Mouse (Mus musculus): Measurements from ENCODE around the gene Iba57.
A peak's percentile ranks its signal among the peaks of the same experiment; 100 is the strongest.
"Not testable (repeated sequence)": the region's sequence is repeated elsewhere in the genome, so short reads cannot be mapped to it uniquely, and the experiment has no call there.

Iba57 gene

DNA sequence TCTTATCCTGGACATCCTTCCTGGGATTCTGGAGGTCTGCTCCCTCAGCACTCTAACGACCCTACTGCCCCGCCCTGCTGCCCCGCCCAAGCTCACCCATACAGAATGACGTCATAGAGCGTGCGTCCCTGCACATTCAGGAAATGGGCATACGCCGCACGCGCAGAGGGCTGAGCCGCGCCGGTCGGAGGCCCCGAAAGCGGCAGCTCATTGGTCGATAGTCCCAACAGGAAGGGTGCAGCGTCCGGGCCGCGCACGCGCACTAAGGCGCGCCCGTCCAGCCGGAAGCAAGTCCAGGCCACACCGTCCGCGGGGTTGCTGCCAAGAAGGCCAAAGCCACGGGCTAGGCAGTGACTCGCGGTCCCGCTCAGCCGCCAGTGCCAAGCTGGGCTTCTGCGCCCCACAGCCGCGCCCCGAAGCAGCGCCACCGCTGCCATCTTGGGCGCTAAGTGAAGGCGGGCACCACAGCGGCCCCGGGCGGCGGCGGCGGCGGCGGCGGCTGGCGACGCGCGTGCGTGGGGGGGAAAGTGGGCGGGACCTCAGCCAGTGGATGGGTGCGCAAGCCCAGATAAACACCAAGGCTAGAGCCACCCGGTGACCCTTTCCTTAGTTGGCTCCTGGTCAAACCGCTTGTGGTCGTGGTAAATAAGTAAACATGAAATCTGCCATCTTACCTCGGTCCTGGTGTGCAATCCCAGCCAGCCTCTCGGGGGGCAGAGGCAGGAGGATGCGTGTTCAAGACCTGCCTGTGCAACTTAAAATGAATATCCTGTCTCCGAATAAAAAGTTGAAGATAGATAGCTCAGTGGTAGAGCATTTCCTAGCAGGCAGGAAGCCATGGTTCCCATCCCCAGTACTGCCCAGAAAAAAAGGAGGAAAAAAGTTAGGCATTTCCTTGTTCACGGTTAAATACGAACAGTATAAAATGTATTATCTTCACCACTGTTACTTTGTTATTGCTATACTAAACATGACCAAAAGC lies at the start of gene Iba57:
Iba57 (minus strand) TSS at position 485 of the 982 bp plus-strand sequence.
- DNase-seq (ENCODE audit: low read depth, low spot score), result peak; percentile 99

DNA sequence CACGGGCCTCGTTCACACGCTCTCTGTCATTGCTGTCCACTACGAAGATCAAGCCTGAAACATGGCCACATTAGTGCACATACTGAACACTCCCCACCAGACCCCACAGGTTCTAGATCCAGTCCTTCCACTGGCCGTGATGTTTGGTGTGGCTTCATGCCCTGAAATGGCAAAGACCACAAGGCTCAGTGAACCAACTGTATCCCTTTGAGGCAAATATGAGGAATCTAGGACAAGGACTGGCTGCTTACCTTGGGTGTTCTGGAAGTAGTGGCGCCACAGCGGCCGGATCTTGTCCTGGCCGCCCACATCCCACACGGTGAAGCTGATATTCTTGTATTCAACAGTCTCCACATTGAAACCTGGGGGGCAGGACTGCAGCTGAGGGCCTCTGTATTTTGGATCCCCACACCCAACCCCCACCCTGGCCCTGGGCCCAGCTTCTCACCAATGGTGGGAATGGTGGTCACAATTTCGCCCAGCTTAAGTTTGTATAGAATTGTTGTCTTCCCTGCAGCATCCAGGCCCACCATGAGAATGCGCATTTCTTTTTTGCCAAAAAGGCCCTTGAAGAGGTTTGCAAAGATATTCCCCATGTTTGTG lies 49.5 kb upstream of the Iba57 start:
- DNase-seq (ENCODE audit: low read depth, low spot score), result no peak

DNA sequence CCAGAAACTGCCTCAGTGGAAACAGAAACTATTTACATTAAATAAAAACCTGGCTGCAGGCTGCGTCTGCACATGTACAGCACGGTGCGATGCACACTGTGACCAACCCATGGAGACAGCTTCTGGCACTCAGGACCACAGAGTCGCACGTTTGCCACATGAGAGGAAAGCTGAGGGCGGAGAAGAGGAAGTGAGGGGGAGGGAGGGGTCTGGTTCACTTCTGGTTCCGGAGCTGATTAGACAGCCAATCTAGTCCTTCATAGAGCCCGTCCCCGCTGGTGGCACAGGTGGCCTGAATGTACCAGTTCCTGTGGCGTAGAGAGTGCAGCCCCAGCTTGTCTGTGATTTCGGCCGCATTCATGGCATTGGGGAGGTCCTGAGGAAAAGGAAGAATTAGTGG lies 48.8 kb upstream of the Iba57 start:
- DNase-seq (ENCODE audit: low read depth, low spot score), result not testable (repeated sequence)

DNA sequence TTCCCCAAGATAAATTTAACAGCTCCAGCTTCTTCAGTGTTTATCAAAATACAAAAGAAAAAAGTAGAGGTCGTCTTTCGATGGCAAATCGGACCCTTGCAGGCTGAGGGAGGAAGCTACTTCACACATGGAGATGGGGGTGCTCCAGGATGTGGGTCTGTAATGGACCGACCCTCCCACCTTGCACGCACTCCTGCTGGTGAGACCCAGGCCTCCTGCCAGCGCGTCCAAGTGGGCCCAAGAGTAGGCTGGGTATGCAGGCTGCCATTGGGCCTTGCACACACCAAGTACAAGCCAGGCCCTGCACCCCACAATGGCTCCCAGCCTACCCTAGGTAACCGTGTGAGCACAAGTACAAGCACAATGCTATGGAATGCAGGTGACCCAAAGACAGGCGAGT lies 48.0 kb upstream of the Iba57 start:
- DNase-seq (ENCODE audit: low read depth, low spot score), result not testable (repeated sequence)

DNA sequence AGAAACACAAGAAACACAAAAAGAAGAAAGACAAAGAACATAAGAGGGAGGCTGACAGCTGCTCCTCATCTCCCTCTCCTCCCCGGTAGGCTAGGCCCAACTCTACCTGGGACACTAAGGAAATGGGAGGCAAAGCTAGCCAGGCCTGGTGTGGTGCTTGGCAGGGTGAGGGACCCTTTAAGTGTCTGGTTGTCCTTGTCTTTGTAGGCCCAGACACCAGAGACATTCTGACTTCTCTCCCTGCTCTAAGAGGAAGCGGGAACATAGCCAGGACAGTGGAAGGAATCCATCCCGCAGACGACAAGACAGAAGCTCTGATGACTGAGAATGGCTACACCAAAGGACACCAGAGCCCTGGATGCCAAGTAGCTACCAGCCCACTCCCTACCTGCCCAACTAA lies 46.5 kb upstream of the Iba57 start:
- DNase-seq (ENCODE audit: low read depth, low spot score), result no peak

DNA sequence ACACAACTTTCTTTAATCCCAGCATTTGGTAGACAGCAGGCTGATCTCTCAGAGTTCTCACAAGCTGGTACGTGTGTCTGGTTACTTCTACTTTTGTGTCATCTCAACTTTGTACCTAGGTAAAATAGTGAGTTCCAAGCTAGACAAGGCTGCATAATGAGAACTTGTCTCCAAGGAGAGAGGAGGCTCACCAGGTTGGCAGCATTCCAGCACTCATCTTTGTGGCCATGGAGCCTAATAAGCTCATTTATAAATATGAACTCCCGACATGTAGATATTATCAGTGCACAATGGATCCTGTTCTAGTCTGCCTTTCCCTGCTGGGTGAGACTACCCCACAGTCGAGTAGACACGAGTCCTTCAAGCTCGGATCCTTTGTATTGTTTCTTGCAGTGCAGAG lies 46.0 kb upstream of the Iba57 start:
- DNase-seq (ENCODE audit: low read depth, low spot score), result no peak

DNA sequence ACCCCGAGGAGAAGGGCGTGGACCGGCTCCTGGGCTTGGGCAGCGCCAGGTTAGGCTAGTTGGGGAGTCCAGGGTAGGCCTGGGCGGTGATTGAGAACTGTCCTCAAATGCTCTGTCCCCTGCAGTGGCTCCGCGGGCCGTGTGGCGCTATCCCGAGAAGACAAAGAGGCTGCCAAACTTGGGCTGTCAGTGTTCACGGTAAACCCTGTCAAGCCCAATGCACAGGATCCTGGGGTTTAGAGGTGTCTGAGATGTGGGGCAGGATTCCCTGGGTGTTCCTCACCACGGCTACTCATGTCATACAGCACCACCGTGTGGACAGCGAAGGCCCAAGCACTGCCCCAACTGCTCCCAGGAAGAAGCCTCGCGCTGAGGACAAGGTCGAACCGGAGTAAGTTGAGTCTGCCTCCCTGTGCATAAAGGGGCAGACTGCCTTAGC lies 45.5 kb upstream of the Iba57 start:
- peak; percentile 63 for DNase-seq (ENCODE audit: low read depth, low spot score)

DNA sequence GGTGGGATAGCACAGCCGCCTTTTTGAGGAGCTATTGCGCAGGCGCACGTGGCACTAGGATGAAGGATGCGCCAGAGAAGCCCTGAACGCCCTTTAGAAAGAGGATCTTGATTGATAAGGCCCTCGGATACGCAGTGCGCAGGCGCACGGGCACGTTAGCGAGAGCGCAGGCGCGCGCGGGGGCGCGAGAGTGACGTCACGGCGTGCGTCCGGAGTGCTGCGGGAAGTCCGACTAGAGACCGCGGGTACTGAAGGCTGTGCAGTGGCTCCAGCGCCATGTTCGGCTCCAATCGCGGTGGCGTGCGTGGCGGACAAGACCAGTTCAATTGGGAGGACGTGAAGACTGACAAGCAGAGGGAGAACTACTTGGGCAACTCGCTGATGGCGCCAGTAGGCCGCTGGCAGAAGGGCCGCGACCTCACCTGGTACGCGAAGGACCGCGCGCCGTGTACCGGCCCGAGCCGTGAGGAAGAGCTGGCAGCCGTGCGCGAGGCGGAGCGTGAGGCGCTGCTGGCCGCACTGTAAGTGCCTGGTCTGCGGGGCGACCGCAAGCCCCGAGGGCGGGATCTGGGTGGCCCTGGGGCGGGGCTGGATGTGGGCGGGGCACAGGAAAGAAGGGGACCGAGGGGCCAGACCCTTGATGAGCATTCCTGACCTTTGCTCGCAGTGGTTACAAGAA lies 44.8 kb upstream of the Iba57 start, which contains the start of gene 2310033P09Rik:
2310033P09Rik (plus strand) TSS at position 169 of the 679 bp plus-strand sequence.
- DNase-seq (ENCODE audit: low read depth, low spot score), result peak; percentile 94

DNA sequence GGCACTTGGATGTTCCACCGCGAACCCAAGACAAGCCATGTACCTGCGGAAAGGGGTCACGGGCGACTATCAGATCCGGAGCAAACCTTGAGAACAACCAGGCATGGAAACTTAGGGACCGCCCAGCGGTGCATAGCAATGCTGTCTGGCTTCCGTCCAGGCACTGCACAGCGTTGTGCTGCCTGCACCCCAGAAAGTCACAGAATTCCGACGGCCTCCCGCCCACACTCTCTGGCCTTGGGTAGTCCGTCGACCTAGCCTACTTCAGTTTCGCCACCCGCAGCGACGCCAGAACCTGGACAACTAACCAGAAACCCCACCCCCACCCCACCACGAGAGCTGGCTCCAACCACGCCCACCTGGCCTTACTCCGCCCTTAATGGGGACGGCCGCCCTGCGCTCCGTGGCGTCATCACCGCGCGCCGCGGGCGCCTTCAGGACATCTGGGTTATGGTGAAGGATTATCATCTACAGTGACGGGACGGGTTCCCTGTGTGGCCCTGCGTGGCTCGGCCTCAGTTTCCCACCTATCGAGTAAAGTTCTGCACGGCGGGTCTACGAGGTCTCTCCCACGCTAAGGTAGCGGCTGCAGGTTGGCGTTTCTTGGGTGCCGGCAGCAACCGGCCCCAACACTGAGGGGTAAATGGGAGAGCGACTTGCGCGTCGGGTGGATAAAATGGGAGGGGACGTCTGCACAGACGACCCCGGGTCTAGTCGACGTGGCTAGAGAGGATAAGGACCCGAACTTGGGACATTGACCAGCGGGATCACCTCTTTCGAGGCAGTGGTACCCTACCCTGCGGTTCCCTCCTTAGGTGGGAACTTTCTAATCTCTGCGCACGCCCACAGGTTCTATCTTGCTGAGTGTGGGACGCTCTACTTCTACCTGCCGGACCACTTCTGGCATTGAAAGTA lies 38.8 kb upstream of the Iba57 start, which contains the start of gene Mrpl55:
Mrpl55 (plus strand) TSS at position 406 of the 915 bp plus-strand sequence.
- DNase-seq (ENCODE audit: low read depth, low spot score), result peak; percentile 92

DNA sequence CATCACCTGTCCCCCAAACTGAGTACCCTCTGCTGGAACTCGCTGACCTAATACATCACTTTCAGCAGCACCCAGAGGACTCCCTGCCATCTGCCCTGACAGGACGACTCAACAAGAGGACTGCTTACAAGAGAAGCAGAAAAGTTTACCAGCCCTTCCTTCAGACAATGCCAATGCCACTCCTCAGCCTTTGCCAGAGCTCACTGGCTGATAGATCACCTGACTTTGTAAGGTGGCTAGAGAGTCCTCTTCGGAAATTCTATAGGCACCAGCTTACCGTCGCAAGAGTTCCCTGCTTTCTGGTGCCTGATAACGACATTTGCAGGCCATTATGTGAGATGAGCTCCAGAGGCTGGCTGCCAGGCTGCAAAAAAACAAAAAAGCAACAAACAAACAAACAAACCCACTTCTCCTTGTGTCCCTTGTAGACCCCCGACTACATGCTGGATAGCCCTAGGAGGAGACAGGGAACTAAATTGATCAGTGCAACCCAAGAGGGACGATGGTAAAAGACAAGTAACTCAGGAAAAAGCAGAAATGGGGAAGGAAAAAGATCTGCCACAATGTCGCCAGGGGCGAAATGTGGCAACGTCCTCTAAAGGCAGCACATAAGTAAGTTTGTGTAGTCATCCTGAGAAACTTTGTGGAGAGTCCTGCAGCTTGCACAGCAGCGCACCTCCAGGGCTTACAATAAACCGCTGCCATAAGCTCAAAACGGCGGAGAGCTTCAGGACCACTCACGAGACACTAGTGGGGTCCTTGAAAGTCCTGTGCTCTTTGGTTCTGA lies 37.9 kb upstream of the Iba57 start:
- no peak for DNase-seq (ENCODE audit: low read depth, low spot score)

DNA sequence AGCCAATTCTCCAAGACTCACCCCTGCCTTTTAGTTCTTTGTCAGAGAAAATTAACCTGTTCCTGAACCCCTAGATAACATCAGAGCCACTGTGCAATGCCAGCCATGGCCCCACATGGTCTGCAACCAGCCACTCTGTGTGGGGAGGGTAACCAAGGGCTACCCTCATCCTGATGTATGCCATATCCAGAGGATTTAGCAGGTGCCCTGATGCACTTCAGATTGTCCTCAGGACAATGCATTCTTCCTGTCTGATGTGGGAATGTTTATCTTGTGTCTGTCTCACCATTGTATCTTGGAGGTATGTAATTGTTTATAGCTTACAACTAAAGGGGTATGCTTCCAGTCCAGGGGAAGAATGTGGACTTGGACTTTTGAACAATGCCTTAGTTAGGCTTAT lies 32.7 kb upstream of the Iba57 start:
- DNase-seq (ENCODE audit: low read depth, low spot score), result no peak

DNA sequence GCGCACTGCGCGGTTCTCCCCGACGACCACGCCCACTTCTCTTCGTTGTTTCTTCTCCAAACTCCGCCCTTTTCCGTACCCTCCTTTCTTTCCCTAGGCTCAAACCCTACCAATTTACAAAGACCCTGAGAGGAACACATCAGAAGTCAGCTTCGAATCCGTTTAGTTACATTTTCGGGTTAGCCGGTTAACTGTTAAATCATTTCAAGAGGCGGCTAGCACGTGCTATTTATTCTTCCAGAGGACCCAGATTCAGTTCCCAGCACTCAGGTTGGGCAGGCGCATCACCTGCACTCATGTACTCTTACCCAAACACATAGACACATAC lies 28.5 kb upstream of the Iba57 start, which contains the start of gene Guk1:
Guk1 (minus strand) TSS at position 154 of the 328 bp plus-strand sequence.
- no peak for DNase-seq (ENCODE audit: low read depth, low spot score)

DNA sequence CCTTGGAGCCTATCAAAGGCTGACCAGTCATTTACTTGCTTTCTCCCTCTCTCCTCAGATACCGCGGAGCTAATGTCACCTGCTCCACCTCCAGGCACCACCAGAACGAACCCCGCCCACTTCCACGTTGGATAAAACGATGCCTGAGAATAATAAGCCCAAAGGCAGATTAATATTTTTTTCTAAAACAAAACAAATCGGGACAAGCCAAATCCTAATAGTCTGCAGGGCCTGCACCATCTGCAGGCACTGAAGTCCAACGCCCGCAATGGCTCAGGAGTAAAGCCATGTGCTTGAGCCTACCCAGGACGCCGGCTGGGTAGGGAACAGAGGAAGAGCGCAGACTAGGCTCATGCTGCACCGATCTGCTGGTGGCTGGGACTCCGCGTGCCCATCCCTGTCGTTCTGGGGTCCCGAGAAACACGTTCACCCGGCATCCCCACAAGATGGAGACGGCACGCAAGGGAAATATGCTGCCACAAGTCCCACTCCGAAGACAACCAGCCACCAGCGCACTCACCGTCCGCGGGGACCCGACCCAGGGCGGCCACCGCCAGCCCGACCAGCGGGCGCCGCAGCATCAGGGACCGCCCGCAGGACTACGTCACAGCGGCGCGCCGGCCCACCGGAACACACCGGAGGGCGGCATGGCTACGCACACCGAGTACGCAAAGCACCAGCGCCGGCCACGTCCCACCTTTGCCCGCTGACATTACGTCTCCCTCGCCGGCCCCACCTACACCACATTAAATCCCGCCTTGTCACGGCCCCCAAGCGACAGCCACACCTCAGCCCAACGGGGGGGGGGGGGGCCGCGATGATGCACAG lies 27.9 kb upstream of the Iba57 start:
- peak; percentile 83 for DNase-seq (ENCODE audit: low read depth, low spot score)

DNA sequence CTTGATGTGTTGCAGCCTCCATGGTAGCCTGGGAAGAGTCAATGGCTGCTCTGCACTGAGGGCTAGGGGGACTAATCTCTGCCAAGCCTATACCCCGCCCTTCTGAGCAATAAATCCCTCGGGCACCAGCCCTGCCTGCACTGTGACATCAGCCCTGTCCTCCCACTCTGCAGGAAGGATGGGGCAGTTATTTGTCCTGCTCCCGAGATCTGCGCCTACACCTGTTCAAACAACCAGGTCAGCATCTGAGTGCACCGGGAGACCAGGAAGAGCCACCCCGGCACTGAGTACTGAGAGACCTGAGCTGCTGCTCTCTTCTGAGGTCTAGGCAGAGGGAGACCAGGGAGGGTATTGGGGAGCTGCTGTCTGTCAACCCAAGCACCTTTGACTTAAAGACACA lies 24.2 kb upstream of the Iba57 start:
- DNase-seq (ENCODE audit: low read depth, low spot score), result no peak

DNA sequence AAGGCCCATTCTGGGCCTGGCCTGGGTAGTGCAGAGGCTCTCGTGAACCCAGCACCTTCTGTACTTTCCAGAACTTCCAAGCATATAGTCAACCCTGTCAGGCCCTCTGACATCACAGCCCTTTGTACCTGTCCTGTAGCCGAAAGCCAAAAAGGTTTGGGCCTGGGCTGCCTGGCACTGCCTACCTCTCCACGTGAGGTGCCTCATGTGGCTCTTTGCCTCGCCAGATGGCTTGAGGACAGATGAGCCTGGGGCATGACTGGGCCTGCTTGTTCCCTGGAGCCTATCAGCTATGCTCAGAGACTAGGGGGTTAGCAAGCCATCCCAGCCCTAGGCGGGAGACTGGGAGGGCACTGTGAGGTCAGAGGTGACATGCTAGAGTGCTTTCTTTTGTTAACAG lies 22.0 kb upstream of the Iba57 start:
- DNase-seq (ENCODE audit: low read depth, low spot score), result no peak

DNA sequence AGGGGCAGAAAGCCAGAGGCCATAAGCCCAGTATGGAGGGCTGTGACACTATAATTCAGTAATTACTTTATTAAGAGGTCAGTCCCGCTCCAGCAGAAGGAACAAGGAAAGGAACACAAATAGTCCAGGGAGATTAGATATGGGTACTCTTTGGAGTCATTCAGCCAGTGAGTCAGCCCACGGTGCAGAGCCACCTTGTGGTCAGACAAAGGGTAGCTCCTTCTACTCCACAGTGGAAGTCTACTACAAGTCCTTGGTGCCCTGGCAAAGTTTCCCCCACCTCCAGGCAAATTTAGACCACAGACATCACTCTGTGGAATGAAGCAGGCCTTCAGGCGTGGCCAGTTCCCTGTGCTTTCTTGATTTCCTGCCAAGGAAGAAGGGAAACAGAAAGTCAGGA lies 20.3 kb upstream of the Iba57 start:
- DNase-seq (ENCODE audit: low read depth, low spot score), result peak; percentile 27

DNA sequence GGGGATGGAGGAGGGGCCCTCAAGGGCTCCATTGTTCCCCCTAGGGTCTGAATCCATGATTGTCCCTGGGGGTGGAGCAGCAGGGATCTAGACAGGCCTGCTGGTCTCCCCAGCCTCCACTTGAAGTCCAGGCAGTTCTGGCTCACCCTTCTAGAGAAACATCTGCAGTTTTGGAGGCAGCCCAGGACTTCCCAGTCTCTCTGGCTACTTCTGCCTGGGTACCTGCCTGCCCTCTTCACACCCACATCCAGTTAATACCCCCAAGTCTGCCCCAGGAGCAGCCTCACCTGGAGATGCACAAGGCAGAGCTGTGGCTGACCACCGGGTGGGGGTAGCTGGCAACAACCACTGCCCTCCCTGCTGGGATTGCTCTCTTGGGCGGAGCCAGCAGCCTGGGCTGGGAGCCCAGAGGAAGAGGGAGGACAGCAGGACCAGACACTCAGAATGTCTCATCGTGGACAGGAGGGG lies 19.4 kb upstream of the Iba57 start, which contains the start of gene Gjc2:
Gjc2 (minus strand) TSS at position 350 of the 468 bp plus-strand sequence.
- DNase-seq (ENCODE audit: low read depth, low spot score), result no peak

DNA sequence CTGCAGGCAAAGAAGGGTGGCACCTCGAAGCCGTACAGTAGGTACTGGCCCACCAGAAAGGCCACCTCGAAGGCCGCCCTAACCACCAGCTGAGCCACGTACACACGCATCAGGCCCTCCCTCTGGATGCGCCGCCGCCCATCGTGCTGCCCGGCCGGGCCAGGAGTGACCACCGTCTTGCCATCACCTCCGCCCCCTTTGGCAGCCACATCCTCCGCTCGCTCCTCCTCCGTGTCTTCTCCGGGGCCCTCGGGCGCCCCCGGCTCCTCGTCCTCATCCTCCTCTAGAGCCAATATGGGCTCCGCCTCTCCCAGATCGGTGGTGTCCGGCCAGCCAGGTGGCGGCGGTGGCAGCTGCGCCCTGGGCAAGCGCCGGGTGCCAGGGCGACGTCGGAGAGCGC lies 13.4 kb upstream of the Iba57 start:
- DNase-seq (ENCODE audit: low read depth, low spot score), result no peak

DNA sequence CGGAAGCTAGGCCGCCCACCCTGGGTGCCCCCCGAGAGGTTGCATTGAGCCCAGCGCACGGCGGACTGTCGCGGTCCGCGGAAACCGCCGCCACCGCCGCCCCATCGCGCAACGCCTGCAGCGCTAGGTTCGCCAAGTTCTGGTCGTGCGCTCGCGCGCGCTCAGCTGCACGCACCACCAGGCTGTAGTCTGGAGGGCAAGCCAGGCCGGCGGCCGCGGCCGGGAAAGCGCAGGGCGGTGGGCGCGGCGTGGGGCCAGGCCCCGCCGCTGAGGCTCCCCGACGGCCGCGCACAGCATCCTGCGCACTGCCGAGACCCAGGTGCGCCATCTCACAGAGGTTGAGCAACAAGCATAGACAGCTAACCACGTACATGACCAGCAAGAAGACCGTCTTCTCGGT lies 12.9 kb upstream of the Iba57 start:
- DNase-seq (ENCODE audit: low read depth, low spot score), result no peak
